Mouse (Mus musculus) intestine, embryonic 14.5 days (tissue): ENCODE measurements around the gene Sbf1. TPM values are rescaled to one million over a fixed set of nuclear protein-coding genes. Genes with fewer than 3 reads are reported as not detected.

Experiments
- ATAC-seq: fragments of 200-750 bp; cut with Nextera tagmentation; replicated peaks from 2 replicates; pipeline ENCODE4 v1.8.0; 2017; ENCODE audit warnings: low read depth, moderate number of reproducible peaks, moderate TSS enrichment, moderate library complexity; ENCODE audit not compliant: low FRiP score, low TSS enrichment
- DNase-seq: peaks from one replicate; pipeline ENCODE4 v3.0.0-alpha.2; 2018; ENCODE audit warnings: low spot score
- H3K27ac ChIP-seq: fragments of 300-500 bp; sonication (generic); 2 replicates; pipeline ENCODE4 v1.5.1; 2014; ENCODE audit warnings: low read depth, mild to moderate bottlenecking, control low read depth
- H3K27me3 ChIP-seq: fragments of 300-500 bp; sonication (generic); replicated peaks from 2 replicates; pipeline ENCODE4 v1.6.1; 2014; ENCODE audit warnings: low read length, control low read depth; ENCODE audit not compliant: control insufficient read depth, insufficient read depth
- H3K36me3 ChIP-seq: fragments of 300-500 bp; sonication (generic); 2 replicates; pipeline ENCODE4 v1.6.1; 2014; ENCODE audit warnings: low read length, control low read depth; ENCODE audit not compliant: control insufficient read depth, insufficient read depth
- H3K4me1 ChIP-seq: fragments of 300-500 bp; sonication (generic); replicated peaks from 2 replicates; pipeline ENCODE4 v1.6.1; 2014; ENCODE audit warnings: low read length, control low read depth, mixed read lengths; ENCODE audit not compliant: control insufficient read depth, insufficient read depth
- H3K4me2 ChIP-seq: fragments of 300-500 bp; sonication (generic); 2 replicates; pipeline ENCODE4 v1.6.1; 2014; ENCODE audit warnings: low read length
- H3K4me3 ChIP-seq: fragments of 300-500 bp; sonication (generic); 2 replicates; pipeline ENCODE4 v1.5.1; 2014; ENCODE audit warnings: low read depth, low read length, control low read depth, mixed read lengths
- H3K9ac ChIP-seq: fragments of 300-500 bp; sonication (generic); 2 replicates; pipeline ENCODE4 v1.6.1; 2014; ENCODE audit warnings: mild to moderate bottlenecking, low read length
- H3K9me3 ChIP-seq: fragments of 300-500 bp; sonication (generic); 2 replicates; pipeline ENCODE4 v1.6.1; 2016; ENCODE audit warnings: low read length, control low read depth; ENCODE audit not compliant: control insufficient read depth
- WGBS: fragments of 180-500 bp; shearing (Covaris S2); extraction: QIAGEN DNeasy Blood & Tissue Kit; methylation state at CpG from one replicate; pipeline ENCODE4 v1.1.7; 2014; 5-methylcytosine and 5-hydroxymethylcytosine counted together
- polyA plus RNA-seq: library from polyadenylated mRNA; unstranded; fragments of >200 nt; fragmentation: Nextera tagmentation; extraction: Ambion mirVana; gene quantifications from 2 replicates; pipeline ENCODE4 v1.2.1, GENCODE M21; 2014

Gene Sbf1
- polyA plus RNA-seq, result 52.6 and 53.6 TPM in 2 replicates

GRCm38 (mm10) chr15:89315190-89315731, at the start of gene Sbf1:
Gene Sbf1 (minus strand): TSS chr15:89315311.
- 1% methylated on average over 37 of the region's 37 CpGs for WGBS

DNA sequence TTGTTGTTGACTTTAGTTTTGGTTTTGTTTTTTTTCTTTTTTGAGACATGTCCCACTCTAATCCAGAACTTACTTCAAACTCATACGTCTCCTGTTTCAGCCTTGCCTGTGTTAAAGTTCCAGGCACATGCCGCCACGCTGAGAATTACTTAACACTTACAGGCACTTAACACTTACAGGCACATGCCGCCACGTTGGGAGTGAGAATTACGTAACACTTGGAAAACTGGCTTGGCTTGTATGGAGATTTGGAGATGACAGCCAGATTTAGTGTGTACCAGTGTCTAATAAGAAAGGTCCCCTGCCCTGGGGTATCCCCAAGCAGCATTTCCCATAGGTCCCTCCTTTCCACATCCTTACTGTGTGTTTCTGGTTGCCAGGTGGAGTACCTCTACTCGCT, 47.9 kb upstream of the Sbf1 start:
- H3K36me3 ChIP-seq, result peaks cover 84% of the 10 kb centered on the region
- WGBS, result 91% methylated on average over 7 of the region's 7 CpGs
- no peaks in the 10 kb centered on the region for H3K9me3 ChIP-seq
- no peak overlapping the region for H3K9ac ChIP-seq
- no peak overlapping the region for H3K27ac ChIP-seq
- H3K4me3 ChIP-seq, result no peak overlapping the region
- no peak for DNase-seq
- H3K4me1 ChIP-seq, result no peaks in the 10 kb centered on the region; the same call in 1 of the 2 replicates
- H3K27me3 ChIP-seq, result no peaks in the 10 kb centered on the region
- ATAC-seq, result no peak
- H3K4me2 ChIP-seq, result no peak overlapping the region

More at GRCm38 (mm10) chr15:89315190-89315731, at the start of gene Sbf1:
- H3K9ac ChIP-seq, result peak within 1 kb of the TSS; percentile 83
- ATAC-seq, result peak; percentile 100
- no peaks in the 10 kb centered on the region for H3K36me3 ChIP-seq
- DNase-seq, result peak; percentile 92
- H3K27ac ChIP-seq, result no peak within 1 kb of the TSS
- H3K9me3 ChIP-seq, result no peaks in the 10 kb centered on the region
- peaks cover 16% of the 10 kb centered on the region for H3K4me1 ChIP-seq
- no peaks in the 10 kb centered on the region for H3K27me3 ChIP-seq
- H3K4me2 ChIP-seq, result peak within 1 kb of the TSS; percentile 84
- peak within 1 kb of the TSS; percentile 98 for H3K4me3 ChIP-seq

DNA sequence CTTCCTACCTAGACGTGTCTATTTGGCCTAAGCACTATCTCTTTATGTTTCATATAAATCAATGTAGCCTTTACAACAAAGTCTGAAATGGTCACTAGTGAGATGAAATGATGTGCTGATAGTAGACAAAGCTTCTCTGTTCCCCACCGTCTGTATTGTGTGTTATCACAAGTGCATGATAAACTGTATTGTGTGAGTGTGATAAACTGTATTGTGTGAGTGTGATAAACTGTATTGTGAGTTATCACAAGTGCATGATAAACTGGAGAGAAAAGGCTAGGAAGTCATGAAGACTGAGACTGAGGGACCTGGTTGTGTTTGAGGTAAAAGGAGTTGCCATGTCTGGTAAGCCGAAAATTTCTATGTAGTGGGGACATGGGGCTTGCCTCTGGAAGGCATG, 43.7 kb upstream of the Sbf1 start:
- no peak overlapping the region for H3K9ac ChIP-seq
- no peaks in the 10 kb centered on the region for H3K27me3 ChIP-seq
- DNase-seq, result no peak
- no peak overlapping the region for H3K4me2 ChIP-seq
- WGBS, result 85% methylated on average over 3 of the region's 3 CpGs
- H3K27ac ChIP-seq, result no peak overlapping the region
- no peak overlapping the region for H3K4me3 ChIP-seq
- peaks cover 14% of the 10 kb centered on the region for H3K4me1 ChIP-seq
- H3K36me3 ChIP-seq, result peaks cover 41% of the 10 kb centered on the region
- H3K9me3 ChIP-seq, result no peaks in the 10 kb centered on the region
- no peak for ATAC-seq

GRCm38 (mm10) chr15:89356372-89356771, 41.3 kb upstream of the Sbf1 start:
- H3K4me3 ChIP-seq, result peak overlapping the region; percentile 94
- peak; percentile 89 for DNase-seq
- whole genome bisulfite sequencing, result under 1% methylated on average over 15 of the region's 15 CpGs
- peak overlapping the region; percentile 64 for H3K4me2 ChIP-seq
- peak; percentile 63 for ATAC-seq
- no peaks in the 10 kb centered on the region for H3K27me3 ChIP-seq
- peak overlapping the region; percentile 90 for H3K27ac ChIP-seq
- peaks cover 14% of the 10 kb centered on the region for H3K4me1 ChIP-seq
- H3K9ac ChIP-seq, result peak overlapping the region; percentile 88
- peaks cover 44% of the 10 kb centered on the region for H3K36me3 ChIP-seq
- no peaks in the 10 kb centered on the region for H3K9me3 ChIP-seq

DNA sequence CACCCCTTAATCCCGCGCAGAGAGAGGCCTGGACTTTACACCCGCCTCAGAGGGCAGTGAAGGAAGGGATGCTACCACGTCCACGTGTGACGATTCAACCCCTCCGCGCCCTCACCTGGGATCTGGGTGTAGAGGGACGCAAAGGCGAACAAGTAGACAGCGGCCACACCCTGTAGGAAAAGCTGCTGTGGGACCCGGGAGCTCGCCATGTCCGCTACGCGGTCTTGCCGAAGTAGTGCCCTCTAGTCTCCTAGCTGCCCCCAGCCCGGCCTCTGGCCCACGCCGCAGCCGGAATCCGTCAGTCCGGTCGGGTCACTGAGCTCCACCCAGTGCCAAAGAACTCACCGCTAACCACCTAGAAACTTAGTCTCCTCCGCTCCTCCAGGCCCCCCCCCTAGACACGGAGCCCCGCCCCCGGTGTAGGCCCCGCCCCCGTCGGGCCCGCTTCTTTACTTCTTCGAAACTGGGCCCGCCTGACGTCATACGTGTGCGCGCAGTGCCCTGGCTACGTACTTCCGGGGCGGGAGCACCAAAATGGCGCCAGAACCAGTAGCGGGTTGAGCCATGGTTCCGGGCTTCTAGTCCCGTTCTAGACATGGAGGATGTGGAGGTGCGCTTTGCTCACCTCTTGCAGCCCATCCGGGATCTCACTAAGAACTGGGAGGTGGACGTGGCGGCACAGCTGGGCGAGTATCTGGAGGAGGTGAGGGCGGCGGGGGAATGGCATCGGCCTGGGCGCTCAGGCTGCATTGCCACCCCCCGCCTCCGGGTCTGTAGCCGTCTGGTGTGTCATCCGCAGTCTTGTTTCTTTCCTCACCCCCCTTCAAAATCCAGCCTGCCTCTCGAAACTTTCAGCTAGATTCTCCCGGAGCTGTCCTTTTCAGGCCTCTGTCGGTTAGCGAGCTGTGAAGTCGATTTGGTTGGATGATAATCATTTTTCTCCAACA, 40.4 kb upstream of the Sbf1 start, which contains the start of the genes Lmf2 and Ncaph2:
Lmf2 (minus strand) TSS at position 419 of the 947 bp plus-strand sequence.
Ncaph2 (plus strand) TSS at position 479 of the 947 bp plus-strand sequence.
- WGBS, result under 1% methylated on average over 63 of the region's 64 CpGs
- Histone ChIP-seq H3K9me3 (no peaks in the 10 kb centered on the region), H3K9ac (peak within 1 kb of the TSS; percentile 88), H3K4me1 (peaks cover 14% of the 10 kb centered on the region), H3K4me3 (peak within 1 kb of the TSS; percentile 94), H3K4me2 (peak within 1 kb of the TSS; percentile 94), H3K27me3 (no peaks in the 10 kb centered on the region), H3K36me3 (peaks cover 43% of the 10 kb centered on the region), H3K27ac (peak within 1 kb of the TSS; percentile 90)
- DNase-seq (peak; percentile 99), ATAC-seq (peak; percentile 92)

DNA sequence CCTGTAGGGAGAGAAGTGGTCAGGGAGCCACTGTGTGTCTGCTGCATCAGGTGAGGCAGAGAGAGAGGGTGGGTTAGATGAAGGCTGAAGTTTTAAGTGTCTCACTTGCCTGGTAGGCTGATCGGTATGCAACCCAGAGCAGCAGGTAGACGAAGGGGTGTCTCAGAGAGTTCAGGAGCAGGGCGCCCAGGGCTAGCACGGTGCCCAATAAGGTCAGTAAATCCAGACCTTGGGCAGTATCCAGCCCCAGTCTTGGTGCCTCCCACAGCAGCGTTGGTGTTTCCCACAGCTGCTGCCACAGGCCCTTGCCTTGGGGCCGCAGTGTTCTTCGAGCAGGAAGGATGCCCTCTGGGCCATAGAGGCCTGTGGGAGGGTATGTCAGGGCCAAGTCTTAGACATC, 39.3 kb upstream of the Sbf1 start:
- peak overlapping the region; percentile 94 for H3K4me3 ChIP-seq
- ATAC-seq, result no peak
- H3K27ac ChIP-seq, result no peak overlapping the region
- H3K9ac ChIP-seq, result peak overlapping the region; percentile 88
- H3K4me1 ChIP-seq, result peaks cover 14% of the 10 kb centered on the region
- DNase-seq, result no peak
- peaks cover 42% of the 10 kb centered on the region for H3K36me3 ChIP-seq
- 77% methylated on average over 7 of the region's 7 CpGs for WGBS
- H3K4me2 ChIP-seq, result peak overlapping the region; percentile 94
- no peaks in the 10 kb centered on the region for H3K9me3 ChIP-seq
- no peaks in the 10 kb centered on the region for H3K27me3 ChIP-seq

DNA sequence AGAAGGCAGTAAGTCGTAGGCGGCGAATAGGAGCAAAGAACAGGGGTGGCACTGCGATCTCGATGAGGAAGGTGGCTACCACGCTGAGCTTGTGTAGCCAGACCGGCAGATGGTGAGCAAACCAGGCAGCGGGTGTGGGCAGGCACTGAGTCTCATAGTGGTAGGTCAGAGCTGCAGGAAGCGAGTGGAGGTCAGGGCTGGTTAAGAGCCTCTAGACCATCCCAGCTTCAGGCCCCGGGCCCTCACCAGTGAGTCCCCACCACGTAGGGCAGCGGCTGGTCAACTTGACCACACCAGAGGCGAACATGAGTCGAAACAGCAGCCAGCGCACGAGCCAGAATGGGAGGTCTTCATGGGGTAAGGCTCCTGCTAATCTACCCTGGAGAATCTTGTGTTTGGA, 38.7 kb upstream of the Sbf1 start:
- Histone ChIP-seq H3K4me1 (peaks cover 14% of the 10 kb centered on the region), H3K27ac (no peak overlapping the region), H3K9me3 (no peaks in the 10 kb centered on the region), H3K4me3 (no peak overlapping the region), H3K36me3 (peaks cover 42% of the 10 kb centered on the region), H3K4me2 (no peak overlapping the region), H3K27me3 (no peaks in the 10 kb centered on the region), H3K9ac (no peak overlapping the region)
- 95% methylated on average over 16 of the region's 16 CpGs for WGBS
- DNase-seq, result no peak
- ATAC-seq, result no peak

DNA sequence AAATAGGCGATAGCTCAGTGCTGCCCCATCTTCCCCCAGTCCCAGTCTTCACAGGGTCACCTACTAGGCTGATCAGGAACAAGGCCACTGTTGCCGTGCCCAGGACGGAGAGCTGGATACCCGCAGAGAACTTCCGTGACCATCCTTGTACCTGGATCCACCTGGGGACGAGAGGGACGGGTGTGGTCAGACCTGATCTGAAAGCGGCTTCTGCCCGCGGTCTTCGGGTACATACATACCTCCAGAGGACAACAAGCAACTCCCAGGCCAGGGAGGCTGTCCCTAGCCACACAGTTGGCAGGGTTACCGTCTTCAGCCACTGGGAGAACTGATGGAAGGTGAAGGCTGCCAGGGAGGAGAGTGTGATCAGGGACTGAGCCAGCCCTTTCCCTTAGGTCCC, 37.7 kb upstream of the Sbf1 start:
- H3K27me3 ChIP-seq, result no peaks in the 10 kb centered on the region
- no peak overlapping the region for H3K9ac ChIP-seq
- H3K4me1 ChIP-seq, result peaks cover 14% of the 10 kb centered on the region
- no peak overlapping the region for H3K4me2 ChIP-seq
- 95% methylated on average over 12 of the region's 12 CpGs for WGBS
- no peaks in the 10 kb centered on the region for H3K9me3 ChIP-seq
- ATAC-seq, result no peak
- H3K27ac ChIP-seq, result no peak overlapping the region
- H3K4me3 ChIP-seq, result no peak overlapping the region
- no peak for DNase-seq
- peaks cover 42% of the 10 kb centered on the region for H3K36me3 ChIP-seq
